Mouse (Mus musculus) embryonic facial prominence, embryonic 14.5 days (tissue): ENCODE measurements at regions not wholly inside any gene's neighbourhood (a gene's known extent, or its start where the extent isn't known, plus 50 kb on each side); places are given as distances from the start of the nearest gene placed in this dataset.

Experiments
- ATAC-seq: fragments of 200-750 bp; cut with Nextera tagmentation; 2 replicates; pipeline ENCODE4 v1.8.0; 2017; ENCODE audit warnings: low read depth, moderate number of reproducible peaks, moderate TSS enrichment
- DNase-seq: peaks from one replicate; pipeline ENCODE4 v3.0.0-alpha.2; 2015; ENCODE audit warnings: low spot score
- H3K27ac ChIP-seq: fragments of 300-500 bp; sonication (generic); replicated peaks from 2 replicates; pipeline ENCODE4 v1.5.1; 2014; ENCODE audit warnings: low read depth, mild to moderate bottlenecking, low read length, moderate library complexity
- H3K27me3 ChIP-seq: fragments of 300-500 bp; sonication (generic); replicated peaks from 2 replicates; pipeline ENCODE4 v1.6.1; 2014; ENCODE audit warnings: low read length; ENCODE audit not compliant: control insufficient read depth, insufficient read depth
- H3K36me3 ChIP-seq: fragments of 300-500 bp; sonication (generic); 2 replicates; pipeline ENCODE4 v1.6.1; 2014; ENCODE audit warnings: low read length, mixed read lengths; ENCODE audit not compliant: control insufficient read depth, insufficient read depth
- H3K4me1 ChIP-seq: fragments of 300-500 bp; sonication (generic); 2 replicates; pipeline ENCODE4 v1.6.1; 2014; ENCODE audit warnings: antibody characterized with exemption, low read length; ENCODE audit not compliant: control insufficient read depth, insufficient read depth
- H3K4me2 ChIP-seq: fragments of 300-500 bp; sonication (generic); 2 replicates; pipeline ENCODE4 v1.6.1; 2014; ENCODE audit warnings: low read depth, mild to moderate bottlenecking, low read length, moderate library complexity, mixed read lengths
- H3K4me3 ChIP-seq: fragments of 300-500 bp; sonication (generic); 2 replicates; pipeline ENCODE4 v1.5.1; 2014; ENCODE audit warnings: low read depth, mild to moderate bottlenecking, low read length
- H3K9ac ChIP-seq: fragments of 300-500 bp; sonication (generic); 2 replicates; pipeline ENCODE4 v1.6.1; 2014; ENCODE audit warnings: low read depth, mild to moderate bottlenecking, low read length, moderate library complexity, mixed read lengths
- H3K9me3 ChIP-seq: fragments of 300-500 bp; sonication (generic); 2 replicates; pipeline ENCODE4 v1.6.1; 2016; ENCODE audit warnings: low read length; ENCODE audit not compliant: control insufficient read depth
- WGBS: fragments of 180-500 bp; shearing (Covaris S2); extraction: QIAGEN DNeasy Blood & Tissue Kit; methylation state at CpG from one replicate; pipeline ENCODE4 v1.1.7; 2014; 5-methylcytosine and 5-hydroxymethylcytosine counted together

DNA sequence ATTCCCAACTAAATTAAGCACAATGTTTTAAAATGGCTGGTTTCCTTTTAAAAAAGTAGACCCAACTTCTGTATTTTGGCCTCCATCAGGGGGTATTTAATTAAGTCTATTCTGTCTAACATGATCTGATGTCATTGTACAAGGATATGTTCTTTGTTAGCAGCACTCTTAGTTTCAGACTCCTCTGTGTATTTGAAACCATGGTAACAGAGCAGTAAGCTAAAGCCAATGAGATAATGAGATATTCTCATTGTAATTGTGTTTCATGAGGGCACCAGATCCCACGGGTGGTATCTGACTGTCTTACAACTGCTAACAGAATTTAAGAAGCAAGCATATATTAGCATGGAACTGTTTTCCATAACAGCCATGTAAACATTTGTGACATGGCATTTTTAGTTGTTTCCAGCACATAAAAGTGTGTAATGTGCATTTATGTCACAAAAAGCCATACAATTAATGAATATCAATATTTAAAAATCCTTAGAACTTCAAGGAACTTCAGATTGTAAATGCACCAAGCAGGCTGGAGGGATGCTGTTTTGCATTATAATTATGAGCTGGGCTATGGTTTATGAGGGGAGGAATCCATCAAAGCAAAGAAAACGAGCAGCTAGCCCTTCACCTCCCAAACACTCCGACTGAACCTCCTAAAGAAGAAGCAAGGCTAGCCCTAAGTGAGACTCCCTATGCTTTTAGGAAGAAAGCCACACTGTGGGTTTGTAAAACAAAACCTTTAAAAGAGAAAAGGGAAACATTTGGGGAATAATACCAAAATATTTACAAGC is 240.7 kb upstream of the Veph1 start:
- ATAC-seq (peak; percentile 90), DNase-seq (peak; percentile 35)
- no peak overlapping the region for H3K9ac ChIP-seq
- WGBS: 49% methylated on average over 3 of the region's 3 CpGs
- no peak overlapping the region for H3K4me3 ChIP-seq
- peaks cover 6% of the 10 kb centered on the region; the same call in 1 of the 2 replicates for H3K9me3 ChIP-seq
- no peaks in the 10 kb centered on the region for H3K4me1 ChIP-seq
- H3K27me3 ChIP-seq: no peaks in the 10 kb centered on the region
- no peaks in the 10 kb centered on the region for H3K36me3 ChIP-seq
- H3K27ac ChIP-seq: no peak overlapping the region
- no peak overlapping the region for H3K4me2 ChIP-seq

DNA sequence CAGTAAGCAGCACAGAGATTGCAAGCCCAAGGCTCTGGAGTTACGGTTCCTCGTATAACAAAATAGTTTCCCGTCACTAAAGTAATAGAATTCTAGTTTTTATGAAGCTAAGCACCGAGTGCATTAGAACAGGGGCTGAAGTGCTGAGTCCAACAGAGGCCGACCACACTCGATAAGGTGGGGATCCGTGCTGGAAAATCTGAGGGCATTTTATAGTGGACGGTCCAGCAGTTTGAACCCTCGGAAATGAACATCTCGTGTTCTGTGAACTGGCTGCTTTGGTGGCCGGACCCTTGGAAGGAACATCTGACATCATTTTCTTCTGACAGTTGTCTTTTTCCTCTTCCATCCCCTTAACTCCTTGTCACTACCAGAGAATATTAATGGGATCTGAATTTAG is 240.0 kb upstream of the Veph1 start:
- H3K4me2 ChIP-seq: no peak overlapping the region
- no peak overlapping the region for H3K9ac ChIP-seq
- whole genome bisulfite sequencing: 86% methylated on average over 11 of the region's 11 CpGs
- no peaks in the 10 kb centered on the region for H3K4me1 ChIP-seq
- no peaks in the 10 kb centered on the region for H3K27me3 ChIP-seq
- ATAC-seq (0 out of 2 replicates have a peak, but pooled peaks have one; percentile 9), DNase-seq (no peak)
- H3K4me3 ChIP-seq: no peak overlapping the region
- peaks cover under 1% of the 10 kb centered on the region; the same call in 1 of the 2 replicates for H3K9me3 ChIP-seq
- H3K36me3 ChIP-seq: no peaks in the 10 kb centered on the region
- no peak overlapping the region for H3K27ac ChIP-seq

DNA sequence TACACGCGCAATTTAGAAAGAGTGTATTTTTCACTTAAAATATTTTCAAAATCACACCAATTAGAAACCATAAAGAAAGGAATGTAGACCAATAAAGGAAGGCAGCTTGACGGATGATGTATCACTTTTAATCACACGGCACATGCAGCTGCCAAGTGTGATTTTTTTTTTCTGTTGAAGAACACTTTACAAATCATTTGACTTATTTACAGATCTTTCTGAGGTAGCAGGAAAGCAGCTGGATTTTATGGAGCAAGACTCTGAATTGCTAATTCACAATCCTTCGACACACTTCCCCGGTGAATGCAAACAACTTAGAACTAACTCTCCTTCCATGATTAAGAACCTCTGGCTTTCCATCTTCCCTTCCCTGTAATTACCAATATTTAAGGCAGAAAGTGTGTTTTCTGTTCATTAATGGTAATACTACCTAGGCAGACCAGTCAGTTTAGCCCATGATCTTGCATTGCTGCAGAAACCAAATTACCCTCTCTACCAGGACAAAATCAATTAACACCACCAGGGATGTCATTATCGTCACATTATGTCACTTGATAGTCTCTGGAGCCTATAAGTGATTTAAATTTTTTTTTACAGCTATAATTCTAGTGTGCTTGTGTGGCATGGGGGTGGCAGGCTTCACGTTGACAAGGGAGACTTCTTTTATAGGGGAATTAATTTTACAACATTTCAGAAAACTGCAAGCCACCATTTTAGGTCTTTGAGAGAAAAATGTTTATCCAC is 239.3 kb upstream of the Veph1 start:
- Histone ChIP-seq H3K4me1 (no peaks in the 10 kb centered on the region), H3K4me3 (no peak overlapping the region), H3K36me3 (no peaks in the 10 kb centered on the region), H3K27ac (no peak overlapping the region), H3K27me3 (no peaks in the 10 kb centered on the region), H3K9me3 (no peaks in the 10 kb centered on the region), H3K9ac (no peak overlapping the region), H3K4me2 (no peak overlapping the region)
- WGBS: 60% methylated on average over 8 of the region's 8 CpGs
- DNase-seq (no peak), ATAC-seq (no peak; the same call in 1 of the 2 replicates)

DNA sequence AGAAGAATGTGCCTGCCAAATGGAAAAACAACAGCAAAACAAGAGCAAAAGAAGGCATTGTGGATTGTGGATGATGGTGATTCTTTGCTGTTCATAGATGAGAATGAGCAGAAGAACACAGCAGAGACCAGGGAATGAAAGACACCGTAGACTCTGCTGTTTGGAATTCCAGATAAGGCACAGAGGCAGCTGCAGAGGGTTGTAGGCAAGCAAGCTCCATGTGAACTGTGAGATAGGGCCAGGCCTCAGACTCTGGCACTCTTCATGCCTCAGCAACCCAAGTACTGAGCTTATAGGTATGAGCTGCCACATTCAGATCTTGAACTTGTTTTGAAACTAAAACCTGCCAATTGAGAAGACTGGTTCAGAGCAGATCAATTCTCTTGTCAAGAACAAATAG is 223.3 kb upstream of the Veph1 start:
- Histone ChIP-seq H3K27ac (no peak overlapping the region), H3K36me3 (no peaks in the 10 kb centered on the region), H3K4me1 (peaks cover 7% of the 10 kb centered on the region; the same call in 1 of the 2 replicates), H3K4me3 (no peak overlapping the region), H3K4me2 (no peak overlapping the region), H3K9ac (no peak overlapping the region), H3K27me3 (no peaks in the 10 kb centered on the region), H3K9me3 (no peaks in the 10 kb centered on the region)
- WGBS: 100% methylated on average over 1 of the region's 1 CpGs
- no peak for DNase-seq
- no peak for ATAC-seq

DNA sequence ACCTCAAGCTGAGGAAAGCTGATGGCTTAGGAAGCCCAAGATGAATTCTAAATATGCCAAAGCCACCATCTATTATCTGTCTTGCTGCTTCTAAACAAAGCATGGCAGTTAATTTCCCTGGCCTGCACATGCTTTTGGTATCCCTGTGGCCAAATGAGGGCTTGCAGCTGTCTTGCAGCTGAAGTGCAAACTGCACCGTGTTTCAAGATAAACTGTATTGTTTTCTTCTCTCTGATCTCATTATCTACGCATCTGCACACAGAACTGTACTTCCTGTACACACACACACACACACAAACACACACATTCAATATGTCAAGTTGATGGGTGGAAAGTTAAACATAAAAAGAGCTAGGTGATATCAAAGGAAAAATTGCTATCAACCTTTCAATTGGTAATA is 221.7 kb upstream of the Veph1 start:
- Histone ChIP-seq H3K4me3 (no peak overlapping the region), H3K4me2 (no peak overlapping the region), H3K27me3 (no peaks in the 10 kb centered on the region), H3K9me3 (no peaks in the 10 kb centered on the region), H3K36me3 (no peaks in the 10 kb centered on the region), H3K27ac (no peak overlapping the region), H3K9ac (no peak overlapping the region), H3K4me1 (peaks cover 7% of the 10 kb centered on the region; the same call in 1 of the 2 replicates)
- DNase-seq: no peak
- WGBS: 45% methylated on average over 2 of the region's 2 CpGs
- no peak for ATAC-seq

DNA sequence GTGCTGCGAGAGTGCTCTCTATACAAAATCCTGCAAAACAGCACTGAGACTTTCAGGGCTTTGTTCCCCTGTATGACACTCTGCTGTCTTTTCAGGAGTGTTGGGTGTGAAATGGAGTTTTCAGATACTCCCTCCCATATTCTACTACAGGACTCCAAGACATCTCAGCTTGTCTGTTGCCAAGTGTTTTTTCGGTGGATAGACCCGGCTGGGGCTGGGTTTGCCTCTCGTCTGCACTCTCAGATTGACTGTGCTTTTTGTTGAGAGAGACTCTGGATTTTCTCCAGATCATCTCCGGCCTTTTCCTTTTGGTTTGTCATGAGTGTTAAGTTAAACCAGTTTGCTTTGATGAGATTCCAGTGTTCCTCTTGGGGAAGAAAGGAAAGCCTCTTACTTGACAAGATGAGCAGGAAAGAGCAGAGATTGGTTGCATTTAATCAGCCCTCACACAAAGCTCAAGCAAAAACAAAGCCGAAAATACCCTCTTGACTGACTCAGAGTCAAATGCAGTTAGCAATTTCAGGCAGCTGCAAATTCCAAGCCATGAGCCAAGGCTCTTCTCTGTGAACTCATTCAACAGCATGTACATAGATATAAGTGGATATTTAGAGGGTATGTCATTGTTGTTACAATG is 219.3 kb upstream of the Veph1 start:
- H3K9ac ChIP-seq: no peak overlapping the region
- ATAC-seq: peak; percentile 63
- H3K4me3 ChIP-seq: no peak overlapping the region
- H3K4me1 ChIP-seq: peaks cover 7% of the 10 kb centered on the region; the same call in 1 of the 2 replicates
- H3K9me3 ChIP-seq: no peaks in the 10 kb centered on the region
- no peaks in the 10 kb centered on the region for H3K36me3 ChIP-seq
- peak; percentile 85 for DNase-seq
- 0 out of 2 replicates have a peak overlapping the region, but pooled peaks have one; percentile 0 for H3K4me2 ChIP-seq
- WGBS: 42% methylated on average over 6 of the region's 6 CpGs
- peak overlapping the region; percentile 39; the same call in 1 of the 2 replicates for H3K27ac ChIP-seq
- no peaks in the 10 kb centered on the region for H3K27me3 ChIP-seq

DNA sequence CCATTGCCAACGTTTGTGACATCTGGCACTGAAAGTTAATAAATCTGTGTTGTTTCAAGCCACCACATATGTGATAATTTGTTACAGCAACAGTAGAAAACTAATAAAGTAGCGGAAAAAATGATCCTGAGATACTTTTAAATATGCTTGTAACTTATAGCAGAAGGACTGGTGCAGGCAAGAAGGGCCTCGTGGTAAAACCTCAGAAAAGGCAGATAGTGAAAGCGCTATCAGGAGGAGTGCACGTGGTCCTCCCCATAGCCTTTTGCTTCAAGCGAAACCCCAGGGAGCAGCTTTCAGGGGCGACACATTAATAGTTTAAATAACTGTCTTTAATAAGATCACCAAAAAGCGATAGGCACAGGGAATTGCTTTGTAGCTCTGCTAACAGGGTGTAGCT is 217.9 kb upstream of the Veph1 start:
- no peaks in the 10 kb centered on the region for H3K36me3 ChIP-seq
- no peak overlapping the region for H3K27ac ChIP-seq
- peaks cover 7% of the 10 kb centered on the region; the same call in 1 of the 2 replicates for H3K4me1 ChIP-seq
- 83% methylated on average over 8 of the region's 8 CpGs for WGBS
- H3K9ac ChIP-seq: no peak overlapping the region
- ATAC-seq: no peak
- DNase-seq: no peak
- no peaks in the 10 kb centered on the region for H3K9me3 ChIP-seq
- H3K4me2 ChIP-seq: no peak overlapping the region
- H3K27me3 ChIP-seq: no peaks in the 10 kb centered on the region
- no peak overlapping the region for H3K4me3 ChIP-seq

DNA sequence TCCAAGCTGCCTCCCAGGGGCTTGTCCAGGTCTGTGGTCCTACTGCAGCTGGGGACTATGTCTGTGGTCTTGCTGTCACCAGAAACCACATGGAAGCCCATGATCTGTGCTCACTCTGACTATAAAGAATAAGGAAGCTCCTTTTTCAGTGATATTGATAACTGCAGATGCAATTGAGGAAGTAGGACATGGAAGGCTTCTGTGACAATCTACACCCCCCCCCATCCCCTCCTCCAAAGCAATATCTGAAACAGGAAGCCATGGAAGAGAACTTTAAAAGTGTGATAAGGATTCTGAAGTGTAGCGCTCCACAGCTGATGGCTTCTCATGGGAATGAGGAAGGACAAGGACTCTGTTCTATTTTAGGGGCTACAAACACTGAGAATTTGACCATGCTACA is 215.8 kb upstream of the Veph1 start:
- no peaks in the 10 kb centered on the region for H3K36me3 ChIP-seq
- peaks cover 7% of the 10 kb centered on the region; the same call in 1 of the 2 replicates for H3K4me1 ChIP-seq
- DNase-seq: no peak
- 90% methylated on average over 1 of the region's 1 CpGs for WGBS
- H3K4me3 ChIP-seq: no peak overlapping the region
- no peak overlapping the region for H3K9ac ChIP-seq
- no peak overlapping the region for H3K27ac ChIP-seq
- no peaks in the 10 kb centered on the region for H3K27me3 ChIP-seq
- H3K4me2 ChIP-seq: no peak overlapping the region
- no peaks in the 10 kb centered on the region for H3K9me3 ChIP-seq
- no peak for ATAC-seq
